8 mouse cellular contexts compared by ENCODE assay signal in genomic region chrX:7750432-7751116, GRCm38 (mm10). TPM values are rescaled to one million over a fixed set of nuclear protein-coding genes. Genes with fewer than 3 reads are reported as not detected.
DNase-seq lines count a peak whose midpoint lies in the region; ATAC-seq and TF ChIP-seq lines count a peak whose summit lies in the region.

Gene Ccdc120, minus strand, starts transcription at chrX:7750905.

- DNase-seq in ES-E14 (ENCODE audit: low read depth, low spot score): peak; percentile 72
- DNase-seq in adrenal gland, postnatal 14 days: peak; percentile 73
- DNase-seq in kidney, postnatal 4 days: peak; percentile 84 to 89
- DNase-seq in lung, adult 18-20 months: peak; percentile 64 to 78
- peak; percentile 73 for DNase-seq in ovary, postnatal 36 days (ENCODE audit: low spot score)
- DNase-seq in spleen, postnatal 4 days (ENCODE audit: low spot score in 2 of 2): no peak

- H3K9me3 ChIP-seq in ES-E14 (ENCODE audit: control insufficient read depth, insufficient read depth, low read depth, low read length): no peaks in the 10 kb centered on the region
- no peaks in the 10 kb centered on the region for H3K9me3 ChIP-seq in embryonic facial prominence, embryonic 13.5 days
- no peaks in the 10 kb centered on the region for H3K9me3 ChIP-seq in heart, embryonic 16.5 days (replicated peaks; ENCODE audit: control insufficient read depth, low read length)

- in situ Hi-C loops in ES-E14 (cut with MboI; ENCODE audit: low sequenced_read_pairs in 2 of 2, unreplicated experiment in 2 of 2): no loop called here

- 0 out of 4 replicates have a peak, but pooled peaks cover 2 to 3% of the 10 kb centered on the region in 2 experiments for H3K4me1 ChIP-seq in ES-E14 (ENCODE audit: control insufficient read depth in 2 of 2, insufficient read depth in 2 of 2, low read length in 2 of 2, poor library complexity in 1 of 2)
- H3K4me1 ChIP-seq in embryonic facial prominence, embryonic 13.5 days: peaks cover 6% of the 10 kb centered on the region; the same call in 1 of the 2 replicates
- no peaks in the 10 kb centered on the region for H3K4me1 ChIP-seq in heart, embryonic 16.5 days (ENCODE audit: control insufficient read depth, insufficient read depth, low read length)

- peak within 1 kb of the TSS; percentile 82 for H3K9ac ChIP-seq in ES-E14 (ENCODE audit: insufficient read depth, low read depth, low read length, poor library complexity, severe bottlenecking)
- peak within 1 kb of the TSS; percentile 77 for H3K9ac ChIP-seq in embryonic facial prominence, embryonic 13.5 days
- peak within 1 kb of the TSS; percentile 76 for H3K9ac ChIP-seq in heart, embryonic 16.5 days (ENCODE audit: low read length)

- no peaks in the 10 kb centered on the region for H3K36me3 ChIP-seq in ES-E14 (ENCODE audit: control insufficient read depth, insufficient read depth, low read length, poor library complexity, severe bottlenecking)
- H3K36me3 ChIP-seq in embryonic facial prominence, embryonic 13.5 days: no peaks in the 10 kb centered on the region
- H3K36me3 ChIP-seq in heart, embryonic 16.5 days (ENCODE audit: control insufficient read depth, insufficient read depth): no peaks in the 10 kb centered on the region

- H3K27me3 ChIP-seq in embryonic facial prominence, embryonic 13.5 days: no peaks in the 10 kb centered on the region
- H3K27me3 ChIP-seq in heart, embryonic 16.5 days (ENCODE audit: control insufficient read depth, insufficient read depth, low read length): no peaks in the 10 kb centered on the region

- peak within 1 kb of the TSS; percentile 92 to 93 for H3K4me3 ChIP-seq in ES-E14 (ENCODE audit: insufficient read depth in 1 of 2, low read depth in 1 of 2, low read length in 2 of 2, poor library complexity in 1 of 2, severe bottlenecking in 1 of 2)
- peak within 1 kb of the TSS; percentile 60 for H3K4me3 ChIP-seq in embryonic facial prominence, embryonic 13.5 days
- H3K4me3 ChIP-seq in heart, embryonic 16.5 days (ENCODE audit: low read length): peak within 1 kb of the TSS; percentile 71

- peak within 1 kb of the TSS; percentile 76 for H3K27ac ChIP-seq in ES-E14 (ENCODE audit: insufficient read depth, low read depth, low read length, poor library complexity, severe bottlenecking)
- H3K27ac ChIP-seq in embryonic facial prominence, embryonic 13.5 days: no peak within 1 kb of the TSS
- H3K27ac ChIP-seq in heart, embryonic 16.5 days (ENCODE audit: low read length): no peak within 1 kb of the TSS

- 21% methylated on average over 42 of the region's 56 CpGs for WGBS in embryonic facial prominence, embryonic 13.5 days
- WGBS in heart, embryonic 16.5 days: 10% methylated on average over 36 of the region's 56 CpGs

- ATAC-seq in embryonic facial prominence, embryonic 13.5 days (ENCODE audit: insufficient number of reproducible peaks, insufficient read depth, low FRiP score, low TSS enrichment, low read depth): peak; percentile 74
- peak; percentile 77 for ATAC-seq in heart, embryonic 16.5 days (replicated peaks; ENCODE audit: extremely low read depth, insufficient read depth, low FRiP score)

- peak within 1 kb of the TSS; percentile 60 for H3K4me2 ChIP-seq in embryonic facial prominence, embryonic 13.5 days
- H3K4me2 ChIP-seq in heart, embryonic 16.5 days (ENCODE audit: low read depth, low read length): peak within 1 kb of the TSS; percentile 68

TF ChIP-seq in ES-E14, 5 proteins besides CTCF, POLR2A, EP300 and RAD21:
- no peak for TF ChIP-seq MAFK (IDR thresholded peaks at IDR 0.05; ENCODE audit: insufficient read depth, low read depth, low read length)
- no peak for TF ChIP-seq CHD2 (IDR thresholded peaks at IDR 0.05; ENCODE audit: low read depth, low read length)
- TF ChIP-seq ZNF384 (IDR thresholded peaks at IDR 0.05; ENCODE audit: low read depth, low read length): no peak
- TF ChIP-seq ZC3H11A (IDR thresholded peaks at IDR 0.05; ENCODE audit: borderline replicate concordance, low read depth, low read length): no peak
- no peak for TF ChIP-seq HCFC1 (IDR thresholded peaks at IDR 0.05; ENCODE audit: borderline replicate concordance, insufficient read depth, low read length)

RNA-seq across cellular contexts. Expression of gene Ccdc120, which starts in this region (rescaled TPM):
- 15.8 and 22.9 TPM in 2 replicates for total RNA-seq in ES-E14 (2012; rRNA removed)
- 4.2 TPM in 2 replicates for total RNA-seq in adrenal gland, postnatal 14 days (2021)
- polyA plus RNA-seq in embryonic facial prominence, embryonic 13.5 days (2015; fragmentation: Nextera tagmentation; extraction: Ambion mirVana): 17.7 and 22.4 TPM in 2 replicates
- 4.1 and 8.5 TPM in 2 replicates for polyA plus RNA-seq in heart, embryonic 16.5 days (2015; fragmentation: Nextera tagmentation; extraction: Ambion mirVana)

Comparison
In these comparisons a context has a peak if more than half of its experiments do, and no peak if none do; other contexts are left out.
1. DNase-seq: peak in ES-E14 (single experiment), adrenal gland, postnatal 14 days (single experiment), kidney, postnatal 4 days (2 of 2), lung, adult 18-20 months (2 of 2) and ovary, postnatal 36 days (single experiment); none in spleen, postnatal 4 days (0 of 2).
2. Peak in every context shown above with its lines, with median percentiles within 50 percentile points of each other: H3K4me3 ChIP-seq and H3K9ac ChIP-seq.